Mouse (Mus musculus): ENCODE measurements around the gene Frmd6.

Frmd6 gene

GRCm38 (mm10) chr12:70809957-70810356, 15.4 kb upstream of the Frmd6 start:
- DNase-seq (ENCODE audit: low spot score) = no peak

- DNase-seq (ENCODE audit: low spot score) = no peak
These were observed 13.5 kb upstream of the Frmd6 start for GRCm38 (mm10) chr12:70811772-70812171.

- no peak for DNase-seq (ENCODE audit: low spot score)
These were observed 13.1 kb upstream of the Frmd6 start for GRCm38 (mm10) chr12:70812176-70812575.

GRCm38 (mm10) chr12:70812822-70813465, 12.4 kb upstream of the Frmd6 start:
- no peak for DNase-seq (ENCODE audit: low spot score)

- DNase-seq (ENCODE audit: low spot score) = no peak
These were observed 8.6 kb upstream of the Frmd6 start for GRCm38 (mm10) chr12:70816731-70817130.

- no peak for DNase-seq (ENCODE audit: low spot score)
These were observed 1.3 kb upstream of the Frmd6 start for GRCm38 (mm10) chr12:70824017-70824416.

- DNase-seq (ENCODE audit: low spot score) = no peak
These were observed 470 bp downstream of the Frmd6 start for GRCm38 (mm10) chr12:70825651-70826317.

GRCm38 (mm10) chr12:70826318-70827072, 1.2 kb downstream of the Frmd6 start:
- peak; percentile 8 for DNase-seq (ENCODE audit: low spot score)

- DNase-seq (ENCODE audit: low spot score) = no peak
These were observed 2.0 kb downstream of the Frmd6 start for GRCm38 (mm10) chr12:70827187-70827900.

- no peak for DNase-seq (ENCODE audit: low spot score)
These were observed 2.6 kb downstream of the Frmd6 start for GRCm38 (mm10) chr12:70827901-70828271.

GRCm38 (mm10) chr12:70830982-70831566, 5.8 kb downstream of the Frmd6 start:
- no peak for DNase-seq (ENCODE audit: low spot score)

- DNase-seq (ENCODE audit: low spot score) = peak; percentile 12
These were observed 7.1 kb downstream of the Frmd6 start for GRCm38 (mm10) chr12:70832216-70832998.

- DNase-seq (ENCODE audit: low spot score) = no peak
These were observed 7.7 kb downstream of the Frmd6 start for GRCm38 (mm10) chr12:70833050-70833449.

GRCm38 (mm10) chr12:70834043-70834442, 8.7 kb downstream of the Frmd6 start:
- DNase-seq (ENCODE audit: low spot score) = no peak

- no peak for DNase-seq (ENCODE audit: low spot score)
These were observed 9.7 kb downstream of the Frmd6 start for GRCm38 (mm10) chr12:70835004-70835403.

GRCm38 (mm10) chr12:70837792-70838321, 12.5 kb downstream of the Frmd6 start:
- no peak for DNase-seq (ENCODE audit: low spot score)

GRCm38 (mm10) chr12:70845371-70845770, 20.1 kb downstream of the Frmd6 start:
- DNase-seq (ENCODE audit: low spot score) = no peak

- no peak for DNase-seq (ENCODE audit: low spot score)
These were observed 23.7 kb downstream of the Frmd6 start for GRCm38 (mm10) chr12:70849024-70849423.

GRCm38 (mm10) chr12:70849517-70850291, 24.4 kb downstream of the Frmd6 start:
- DNase-seq (ENCODE audit: low spot score) = no peak

- no peak for DNase-seq (ENCODE audit: low spot score)
These were observed 26.1 kb downstream of the Frmd6 start for GRCm38 (mm10) chr12:70851342-70851960.

All from c-Kit-positive CD71-positive TER-119-positive erythroid progenitor cells, embryonic 14.5 days (primary cell).